Mouse (Mus musculus) liver, postnatal 0 days (tissue): ENCODE data around the gene Nhsl1. TPM values are rescaled to one million over a fixed set of nuclear protein-coding genes. Genes with fewer than 3 reads are reported as not detected.

Source experiments
- ATAC-seq: fragments of 200-750 bp; cut with Nextera tagmentation; 2 replicates; pipeline ENCODE4 v1.8.0; 2017; ENCODE audit warnings: mild to moderate bottlenecking, moderate library complexity
- DNase-seq: peaks from one replicate; pipeline ENCODE4 v3.0.0-alpha.2; 2016
- H3K27ac ChIP-seq: fragments of 300-500 bp; sonication (generic); 2 replicates; pipeline ENCODE4 v1.5.1; 2014; ENCODE audit warnings: antibody characterized with exemption, moderate library complexity, mild to moderate bottlenecking, low read depth
- H3K27me3 ChIP-seq: fragments of 300-500 bp; sonication (generic); 2 replicates; pipeline ENCODE4 v1.6.1; 2014; ENCODE audit warnings: low read length, control low read depth, mixed read lengths; ENCODE audit not compliant: insufficient read depth
- H3K36me3 ChIP-seq: fragments of 300-500 bp; sonication (generic); replicated peaks from 2 replicates; pipeline ENCODE4 v1.6.1; 2014; ENCODE audit warnings: mild to moderate bottlenecking, control low read depth, low read length, moderate library complexity, mixed read lengths; ENCODE audit not compliant: insufficient read depth
- H3K4me1 ChIP-seq: fragments of 300-500 bp; sonication (generic); 2 replicates; pipeline ENCODE4 v1.6.1; 2014; ENCODE audit warnings: antibody characterized with exemption, mild to moderate bottlenecking, control low read depth; ENCODE audit not compliant: insufficient read depth
- H3K4me2 ChIP-seq: fragments of 300-500 bp; sonication (generic); 2 replicates; pipeline ENCODE4 v1.6.1; 2014; ENCODE audit warnings: low read depth, mild to moderate bottlenecking, low read length, moderate library complexity, mixed read lengths
- H3K4me3 ChIP-seq: fragments of 300-500 bp; sonication (generic); 2 replicates; pipeline ENCODE4 v1.5.1; 2014; ENCODE audit warnings: low read depth, low read length
- H3K9ac ChIP-seq: fragments of 300-500 bp; sonication (generic); replicated peaks from 2 replicates; pipeline ENCODE4 v1.6.1; 2014; ENCODE audit warnings: mild to moderate bottlenecking, moderate library complexity
- H3K9me3 ChIP-seq: fragments of 300-500 bp; sonication (generic); 2 replicates; pipeline ENCODE4 v1.6.1; 2016; ENCODE audit warnings: mild to moderate bottlenecking, control low read depth, low read length, mixed read lengths
- CTCF ChIP-seq: sonication (generic); IDR thresholded peaks from 2 replicates; pipeline ENCODE4 v1.5.1; 2016; ENCODE audit warnings: antibody characterized with exemption, low read depth
- EP300 ChIP-seq: IDR thresholded peaks from 2 replicates; pipeline ENCODE4 v1.6.1; 2016; ENCODE audit warnings: antibody characterized with exemption, low read depth, mild to moderate bottlenecking
- WGBS: fragments of 180-500 bp; shearing (Covaris S2); extraction: QIAGEN DNeasy Blood & Tissue Kit; methylation state at CpG from one replicate; pipeline ENCODE4 v1.1.7; 2014; ENCODE audit not compliant: insufficient replicate concordance; 5-methylcytosine and 5-hydroxymethylcytosine counted together
- polyA plus RNA-seq: library from polyadenylated mRNA; unstranded; fragments of >200 nt; fragmentation: Nextera tagmentation; extraction: Ambion mirVana; gene quantifications from 2 replicates; pipeline ENCODE4 v1.2.1, GENCODE M21; 2015

Nhsl1 gene
- polyA plus RNA-seq, 1 experiment from 2014 or later: 0.75 TPM

DNA sequence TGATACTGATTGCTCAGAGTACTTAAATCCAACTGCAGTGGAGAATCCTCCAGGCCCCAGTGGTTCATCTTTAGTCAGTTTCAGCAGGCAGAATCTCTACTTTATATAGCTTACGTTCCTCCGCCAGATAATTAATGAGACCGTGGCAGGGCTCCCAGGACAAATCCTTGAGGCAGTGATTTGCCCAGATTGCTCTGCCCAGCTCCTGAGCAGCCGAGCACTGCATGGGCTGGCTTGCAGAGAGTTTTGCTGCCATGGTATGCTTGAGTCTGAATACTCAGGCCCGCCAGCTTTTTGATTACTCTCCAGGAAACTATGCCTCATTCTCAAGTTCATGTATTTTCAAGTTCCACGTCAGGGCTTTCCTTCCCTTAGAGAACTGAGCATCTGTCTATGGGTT, 156.3 kb downstream of the Nhsl1 start:
- WGBS: 75% methylated on average over 6 of the region's 6 CpGs
- Histone ChIP-seq H3K9ac (no peak overlapping the region), H3K36me3 (no peaks in the 10 kb centered on the region), H3K4me3 (no peak overlapping the region), H3K9me3 (no peaks in the 10 kb centered on the region), H3K27me3 (no peaks in the 10 kb centered on the region), H3K27ac (no peak overlapping the region), H3K4me1 (no peaks in the 10 kb centered on the region), H3K4me2 (no peak overlapping the region)
- DNase-seq: no peak
- no peak for ATAC-seq
- no peak for TF ChIP-seq CTCF
- no peak for TF ChIP-seq EP300

DNA sequence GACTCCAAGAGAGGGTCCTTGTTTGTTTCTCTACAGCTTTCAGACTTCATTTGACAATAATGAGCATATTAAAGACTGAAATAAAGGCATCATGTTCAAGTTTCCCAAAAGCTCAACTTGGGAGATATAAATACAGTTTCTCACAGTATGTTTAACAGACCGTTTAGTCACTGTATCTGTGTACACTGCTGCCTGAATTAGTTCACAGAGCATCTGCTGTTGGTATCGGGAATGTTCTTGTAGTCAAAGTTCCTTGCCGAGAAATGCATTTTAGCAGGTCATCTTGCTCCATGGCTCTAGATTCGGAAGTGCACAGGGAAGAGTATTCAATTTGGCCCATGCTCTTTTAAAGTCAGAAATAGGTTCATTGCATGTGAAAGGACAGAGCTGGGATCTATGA, 159.5 kb downstream of the Nhsl1 start:
- no peaks in the 10 kb centered on the region for H3K36me3 ChIP-seq
- DNase-seq (no peak), ATAC-seq (no peak)
- H3K9ac ChIP-seq: no peak overlapping the region
- no peaks in the 10 kb centered on the region for H3K9me3 ChIP-seq
- no peak overlapping the region for H3K4me2 ChIP-seq
- H3K27me3 ChIP-seq: no peaks in the 10 kb centered on the region
- no peak for TF ChIP-seq CTCF
- TF ChIP-seq EP300: no peak
- no peak overlapping the region for H3K27ac ChIP-seq
- H3K4me1 ChIP-seq: no peaks in the 10 kb centered on the region; the same call in 1 of the 2 replicates
- WGBS: 82% methylated on average over 4 of the region's 4 CpGs
- no peak overlapping the region for H3K4me3 ChIP-seq

DNA sequence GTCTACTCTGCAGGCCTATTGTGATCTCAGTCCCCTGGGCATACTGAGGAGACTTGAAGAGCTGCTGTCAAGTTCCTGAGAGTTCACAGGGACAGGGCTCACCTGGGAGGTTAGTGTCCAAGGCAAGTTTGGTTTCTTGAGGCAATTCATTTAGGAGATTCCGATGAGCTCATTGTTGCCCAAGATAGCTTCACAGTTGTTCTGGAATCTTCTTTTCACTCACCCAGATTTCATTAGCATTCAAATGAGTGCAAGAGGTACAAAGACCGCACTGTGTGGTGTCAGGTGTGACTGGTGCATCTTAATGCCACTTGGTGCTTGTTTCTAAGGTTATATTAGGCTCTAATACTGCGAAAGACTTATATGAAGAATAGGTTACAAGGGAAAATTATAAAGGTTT, 160.5 kb downstream of the Nhsl1 start:
- Histone ChIP-seq H3K27me3 (no peaks in the 10 kb centered on the region), H3K9ac (no peak overlapping the region), H3K4me3 (no peak overlapping the region), H3K9me3 (no peaks in the 10 kb centered on the region), H3K4me2 (no peak overlapping the region), H3K36me3 (no peaks in the 10 kb centered on the region), H3K27ac (no peak overlapping the region), H3K4me1 (no peaks in the 10 kb centered on the region; the same call in 1 of the 2 replicates)
- no peak for ATAC-seq
- TF ChIP-seq CTCF: no peak
- WGBS: 85% methylated on average over 3 of the region's 3 CpGs
- DNase-seq: no peak

DNA sequence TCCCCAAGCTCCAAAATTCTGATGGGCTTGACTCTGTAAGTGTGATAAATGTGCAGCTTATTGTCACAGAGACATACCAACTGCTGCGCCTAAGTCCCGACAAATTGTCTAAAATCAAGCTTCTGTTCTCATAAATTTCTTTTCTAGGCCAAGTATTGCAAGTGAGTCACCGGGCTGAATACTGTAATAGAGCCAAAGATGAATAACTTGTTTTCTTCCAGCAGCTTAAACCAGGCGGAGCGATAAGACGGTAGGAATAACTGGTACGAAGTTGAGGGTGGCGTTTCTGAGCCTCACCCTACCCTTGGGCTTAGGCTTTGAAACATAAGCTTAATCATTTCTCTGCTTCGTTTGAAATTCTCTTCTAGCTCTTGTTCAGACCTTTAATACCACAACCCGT, 162.1 kb downstream of the Nhsl1 start:
- H3K9me3 ChIP-seq: no peaks in the 10 kb centered on the region
- ATAC-seq: no peak
- no peak for DNase-seq

DNA sequence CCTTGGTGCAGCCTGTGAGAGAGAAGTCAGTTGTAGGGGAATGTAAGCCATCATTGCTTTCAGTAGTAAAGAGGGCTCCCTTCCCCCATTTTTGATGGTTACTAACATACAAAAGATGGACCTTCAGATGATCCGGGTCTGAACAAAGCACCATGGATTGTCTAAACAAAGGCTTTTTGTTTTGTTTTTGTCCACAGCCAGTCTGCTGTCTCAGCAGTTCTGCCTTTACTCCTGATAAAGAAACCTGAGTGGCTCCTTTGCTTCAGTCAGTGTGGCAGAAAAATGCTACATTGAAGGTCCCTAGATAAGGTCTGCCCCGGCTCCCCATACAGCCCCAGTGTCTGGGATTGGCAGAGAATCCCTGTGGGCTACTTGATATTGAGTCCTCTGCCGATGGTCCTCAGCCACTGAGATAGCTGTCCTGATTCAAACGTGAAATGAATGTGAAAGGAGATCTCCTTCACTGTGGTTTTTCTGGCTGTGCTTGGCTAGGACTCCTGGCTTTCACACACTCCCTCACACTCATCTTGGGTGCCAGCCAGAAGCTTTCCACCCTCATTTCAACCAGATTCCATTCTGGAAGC, 163.9 kb downstream of the Nhsl1 start:
- DNase-seq (no peak), ATAC-seq (no peak)
- WGBS: 45% methylated on average over 4 of the region's 4 CpGs
- Histone ChIP-seq H3K36me3 (no peaks in the 10 kb centered on the region), H3K27me3 (no peaks in the 10 kb centered on the region), H3K27ac (no peak overlapping the region), H3K9me3 (no peaks in the 10 kb centered on the region), H3K4me2 (no peak overlapping the region), H3K4me1 (no peaks in the 10 kb centered on the region; the same call in 1 of the 2 replicates), H3K4me3 (no peak overlapping the region), H3K9ac (no peak overlapping the region)
- TF ChIP-seq EP300 (no peak), CTCF (no peak)

More for the DNA sequence above, 162.1 kb downstream of the Nhsl1 start:
- no peaks in the 10 kb centered on the region; the same call in 1 of the 2 replicates for H3K4me1 ChIP-seq
- H3K27me3 ChIP-seq: no peaks in the 10 kb centered on the region
- no peak overlapping the region for H3K9ac ChIP-seq
- no peak overlapping the region for H3K4me3 ChIP-seq
- TF ChIP-seq EP300 (no peak), CTCF (no peak)
- H3K36me3 ChIP-seq: no peaks in the 10 kb centered on the region
- no peak overlapping the region for H3K4me2 ChIP-seq
- 86% methylated on average over 10 of the region's 10 CpGs for WGBS
- no peak overlapping the region for H3K27ac ChIP-seq

DNA sequence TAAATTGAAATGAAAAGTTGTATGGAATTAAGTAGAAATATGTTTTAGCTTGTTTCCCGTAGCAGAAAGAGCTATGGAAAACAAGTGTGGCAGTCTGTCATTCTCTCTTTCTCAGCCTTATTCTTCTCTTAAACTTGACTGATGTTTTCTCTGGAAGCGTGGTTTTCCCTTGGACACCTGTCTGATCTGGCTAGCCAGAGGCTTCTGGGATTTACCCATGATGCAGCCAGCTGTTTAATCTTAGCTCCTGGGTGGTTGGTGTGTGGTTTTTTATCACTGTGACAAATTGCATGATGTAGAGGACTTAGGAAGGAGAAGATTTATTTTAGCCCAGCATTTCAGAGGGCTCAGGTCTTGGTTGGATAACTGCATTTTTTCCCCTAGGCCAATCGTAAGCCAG, 164.9 kb downstream of the Nhsl1 start:
- H3K4me1 ChIP-seq: no peaks in the 10 kb centered on the region; the same call in 1 of the 2 replicates
- H3K4me2 ChIP-seq: no peak overlapping the region
- no peak for ATAC-seq
- H3K4me3 ChIP-seq: no peak overlapping the region
- 77% methylated on average over 3 of the region's 3 CpGs for WGBS
- TF ChIP-seq EP300: no peak
- no peak for TF ChIP-seq CTCF
- no peaks in the 10 kb centered on the region for H3K36me3 ChIP-seq
- H3K27me3 ChIP-seq: no peaks in the 10 kb centered on the region
- DNase-seq: no peak
- no peak overlapping the region for H3K9ac ChIP-seq
- H3K27ac ChIP-seq: no peak overlapping the region
- H3K9me3 ChIP-seq: no peaks in the 10 kb centered on the region
